Mouse (Mus musculus): Measurements from ENCODE around the gene Jmjd8. TPM values are rescaled to one million over a fixed set of nuclear protein-coding genes. Genes with fewer than 3 reads are reported as not detected.

The Jmjd8 gene
- polyA plus RNA-seq, 1 experiment, result 65.2 TPM

DNA sequence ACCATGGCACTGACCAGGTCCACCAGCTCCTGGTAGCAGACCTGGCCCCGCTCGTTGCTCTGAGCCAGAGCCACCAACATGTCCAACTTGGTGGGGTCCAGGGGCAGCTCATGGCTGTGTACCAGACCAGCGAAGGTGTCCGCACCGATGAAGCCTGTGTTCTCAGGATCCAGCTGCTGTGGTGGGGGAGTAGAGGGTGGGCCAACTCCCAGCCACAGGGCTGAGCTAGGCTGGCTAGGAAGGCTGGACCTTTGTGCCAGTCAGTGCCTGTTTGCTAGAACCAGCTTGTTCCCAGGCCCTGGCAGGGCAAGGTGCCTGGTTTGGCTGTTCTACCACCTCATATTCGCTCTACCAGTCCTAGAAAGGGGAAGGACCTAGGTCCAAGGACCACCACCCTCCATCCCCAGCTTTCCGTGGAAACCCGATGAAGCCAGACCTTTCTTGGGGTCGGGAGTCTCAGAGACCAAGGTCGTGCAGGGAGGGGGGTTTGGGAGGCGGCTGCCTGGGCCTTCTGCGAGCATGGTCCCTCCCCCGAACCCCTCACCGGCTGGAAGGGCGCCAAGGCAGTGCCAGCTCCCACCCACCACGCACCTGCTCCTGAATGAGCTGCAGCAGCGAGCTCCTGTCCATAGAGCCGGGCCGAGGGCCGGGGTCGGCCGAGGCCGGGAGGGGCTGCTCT is 7.9 kb downstream of the Jmjd8 start:
- DNase-seq, result no peak
- Histone ChIP-seq H3K4me3 (replicated peaks; ENCODE audit: extremely low read depth, low read depth, low read length) (peak overlapping the region; percentile 35), H3K4me1 (ENCODE audit: control insufficient read depth, insufficient read depth, low read length) (peaks cover 20% of the 10 kb centered on the region)
- 26% methylated on average over 23 of the region's 23 CpGs for WGBS
- TF ChIP-seq POLR2A (IDR thresholded peaks at IDR 0.05; ENCODE audit: borderline replicate concordance, extremely low read depth, low read depth, low read length) (no peak), CTCF (IDR thresholded peaks at IDR 0.05; ENCODE audit: insufficient read depth, low read length) (no peak)

DNA sequence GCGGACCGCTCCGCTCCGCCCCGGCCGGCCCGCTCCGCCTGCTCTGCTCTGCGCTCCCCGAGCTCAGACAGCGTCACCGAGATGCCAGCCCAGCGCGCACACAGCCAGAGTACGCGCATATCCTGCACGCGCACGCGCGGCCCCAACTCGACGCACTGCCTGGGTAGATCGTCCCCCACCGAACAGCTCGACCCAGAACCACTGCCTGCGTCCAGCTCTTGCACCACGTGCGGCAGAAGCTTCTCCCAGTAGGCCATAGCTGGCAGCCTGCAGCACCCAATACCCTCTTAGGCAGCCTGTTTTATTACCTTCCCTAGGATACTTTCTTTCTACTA is 8.4 kb downstream of the Jmjd8 start, which contains the start of gene Rhbdl1:
Gene Rhbdl1, minus strand, starts transcription at position 220 of the 335 bp plus-strand sequence.
- TF ChIP-seq POLR2A (IDR thresholded peaks at IDR 0.05; ENCODE audit: borderline replicate concordance, extremely low read depth, low read depth, low read length) (peak; percentile 47; the same call in 1 of the 2 replicates), CTCF (IDR thresholded peaks at IDR 0.05; ENCODE audit: insufficient read depth, low read length) (no peak)
- peaks cover 15% of the 10 kb centered on the region for H3K4me1 ChIP-seq (ENCODE audit: control insufficient read depth, insufficient read depth, low read length)
- DNase-seq, result peak; percentile 37
- peak within 1 kb of the TSS; percentile 35 for H3K4me3 ChIP-seq (replicated peaks; ENCODE audit: extremely low read depth, low read depth, low read length)
- WGBS, result 3% methylated on average over 29 of the region's 29 CpGs

DNA sequence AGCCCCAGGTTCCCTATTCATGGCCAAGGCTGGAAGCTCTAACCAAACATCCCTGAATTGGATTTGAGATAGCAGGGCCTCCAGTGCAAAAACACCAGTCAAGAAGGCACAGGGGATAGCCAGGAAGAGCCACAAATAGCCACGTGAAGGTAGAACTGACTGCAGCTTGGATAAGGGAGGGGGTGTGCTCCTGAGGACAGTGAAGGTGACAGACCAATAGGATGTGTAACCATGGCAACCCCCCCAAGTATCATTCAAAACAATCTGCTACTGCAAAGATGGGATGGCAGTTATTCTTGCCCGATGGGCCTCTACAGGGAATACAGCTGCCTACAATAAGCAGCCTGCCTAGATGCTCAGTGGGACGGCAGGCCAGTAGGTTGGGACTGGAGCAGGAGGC is 8.9 kb downstream of the Jmjd8 start:
- 49% methylated on average over 3 of the region's 3 CpGs for WGBS
- peaks cover 14% of the 10 kb centered on the region for H3K4me1 ChIP-seq (ENCODE audit: control insufficient read depth, insufficient read depth, low read length)
- no peak for TF ChIP-seq POLR2A (IDR thresholded peaks at IDR 0.05; ENCODE audit: borderline replicate concordance, extremely low read depth, low read depth, low read length)
- TF ChIP-seq CTCF (IDR thresholded peaks at IDR 0.05; ENCODE audit: insufficient read depth, low read length), result no peak
- DNase-seq, result no peak
- H3K4me3 ChIP-seq (replicated peaks; ENCODE audit: extremely low read depth, low read depth, low read length), result no peak overlapping the region

DNA sequence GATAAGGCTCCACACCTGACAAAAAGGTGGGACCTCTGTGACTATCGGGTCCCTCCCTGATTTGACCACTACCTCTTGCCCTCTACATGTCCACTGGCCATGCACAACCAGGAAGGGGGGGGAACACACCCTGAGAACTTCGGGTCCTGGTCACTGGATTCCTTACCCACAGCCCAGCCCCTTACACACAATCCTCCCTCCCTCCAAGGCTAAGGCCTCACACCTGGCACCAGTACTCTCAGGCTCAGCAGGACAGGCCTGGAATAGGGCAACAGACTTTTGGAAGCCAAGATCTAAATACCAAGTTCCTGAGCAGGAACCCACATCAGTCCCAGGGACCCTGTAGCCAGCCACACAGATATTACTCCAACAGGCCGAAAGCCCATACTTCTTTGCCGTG is 10.2 kb downstream of the Jmjd8 start:
- no peak overlapping the region for H3K4me3 ChIP-seq (replicated peaks; ENCODE audit: extremely low read depth, low read depth, low read length)
- H3K4me1 ChIP-seq (ENCODE audit: control insufficient read depth, insufficient read depth, low read length), result peaks cover 22% of the 10 kb centered on the region
- WGBS, result 84% methylated on average over 4 of the region's 4 CpGs
- no peak for DNase-seq
- TF ChIP-seq POLR2A (IDR thresholded peaks at IDR 0.05; ENCODE audit: borderline replicate concordance, extremely low read depth, low read depth, low read length), result no peak
- TF ChIP-seq CTCF (IDR thresholded peaks at IDR 0.05; ENCODE audit: insufficient read depth, low read length), result no peak

DNA sequence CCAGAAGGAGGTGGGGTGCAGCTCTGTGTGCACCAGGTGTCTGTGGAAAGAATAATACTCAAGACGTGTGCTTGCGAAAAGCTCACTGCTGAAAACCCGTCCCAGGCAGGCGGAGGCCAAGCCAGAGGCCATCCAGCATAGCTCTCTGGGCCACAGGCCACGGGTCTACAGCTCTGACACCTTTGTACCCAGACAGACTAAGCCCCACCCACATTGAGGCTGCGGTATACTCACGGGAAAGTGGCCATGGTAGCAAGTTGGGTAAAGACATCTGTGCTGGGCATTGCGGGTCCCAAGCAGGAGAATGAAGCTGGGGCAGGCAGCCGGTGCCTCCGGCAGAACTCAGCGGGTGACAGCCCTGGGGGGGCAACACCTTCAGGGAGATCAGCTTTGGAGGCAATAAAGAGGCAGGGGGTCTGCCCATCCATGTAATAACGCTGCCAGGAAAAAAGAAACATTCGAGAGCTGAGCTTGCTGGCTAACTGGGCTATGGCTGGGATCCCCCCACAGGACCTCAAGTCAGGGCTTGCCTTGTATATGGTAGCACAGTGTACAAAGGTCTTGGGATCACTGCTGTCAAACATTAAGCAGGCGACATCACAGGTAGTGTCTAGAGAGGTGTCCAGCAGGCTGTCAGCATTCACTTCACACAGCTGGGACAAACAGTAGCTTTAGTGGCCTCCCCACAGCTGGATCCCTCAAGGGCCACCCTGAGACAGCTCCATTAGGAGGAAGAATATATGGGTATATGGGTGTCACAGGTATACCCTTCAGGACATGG is 11.0 kb downstream of the Jmjd8 start:
- H3K4me1 ChIP-seq (ENCODE audit: control insufficient read depth, insufficient read depth, low read length), result peaks cover 17% of the 10 kb centered on the region
- TF ChIP-seq CTCF (IDR thresholded peaks at IDR 0.05; ENCODE audit: insufficient read depth, low read length) (no peak), POLR2A (IDR thresholded peaks at IDR 0.05; ENCODE audit: borderline replicate concordance, extremely low read depth, low read depth, low read length) (no peak)
- 80% methylated on average over 14 of the region's 14 CpGs for WGBS
- no peak for DNase-seq
- H3K4me3 ChIP-seq (replicated peaks; ENCODE audit: extremely low read depth, low read depth, low read length), result no peak overlapping the region

DNA sequence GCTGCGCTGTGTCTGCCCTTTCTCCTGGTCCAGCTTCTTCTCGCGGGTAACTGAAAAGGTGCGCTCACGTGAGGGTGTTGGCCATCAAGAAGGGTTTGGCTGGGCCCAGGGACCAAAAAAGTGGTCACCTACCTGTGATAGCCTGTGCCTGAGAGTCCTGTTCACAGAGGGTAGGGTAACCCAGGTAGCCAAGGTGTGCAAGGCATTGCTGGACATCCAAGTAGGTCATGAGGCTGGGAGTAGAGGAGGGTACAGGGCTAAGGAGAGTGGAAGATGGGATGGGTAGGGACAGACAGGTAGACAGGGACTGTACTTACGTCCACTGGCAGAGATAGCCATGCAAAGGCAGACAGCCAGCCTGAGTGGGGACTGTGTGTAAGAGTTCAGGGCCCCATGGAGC is 11.9 kb downstream of the Jmjd8 start:
- TF ChIP-seq POLR2A (IDR thresholded peaks at IDR 0.05; ENCODE audit: borderline replicate concordance, extremely low read depth, low read depth, low read length) (no peak), CTCF (IDR thresholded peaks at IDR 0.05; ENCODE audit: insufficient read depth, low read length) (no peak)
- Histone ChIP-seq H3K4me3 (replicated peaks; ENCODE audit: extremely low read depth, low read depth, low read length) (no peak overlapping the region), H3K4me1 (ENCODE audit: control insufficient read depth, insufficient read depth, low read length) (peaks cover 18% of the 10 kb centered on the region)
- 95% methylated on average over 6 of the region's 6 CpGs for WGBS
- no peak for DNase-seq

DNA sequence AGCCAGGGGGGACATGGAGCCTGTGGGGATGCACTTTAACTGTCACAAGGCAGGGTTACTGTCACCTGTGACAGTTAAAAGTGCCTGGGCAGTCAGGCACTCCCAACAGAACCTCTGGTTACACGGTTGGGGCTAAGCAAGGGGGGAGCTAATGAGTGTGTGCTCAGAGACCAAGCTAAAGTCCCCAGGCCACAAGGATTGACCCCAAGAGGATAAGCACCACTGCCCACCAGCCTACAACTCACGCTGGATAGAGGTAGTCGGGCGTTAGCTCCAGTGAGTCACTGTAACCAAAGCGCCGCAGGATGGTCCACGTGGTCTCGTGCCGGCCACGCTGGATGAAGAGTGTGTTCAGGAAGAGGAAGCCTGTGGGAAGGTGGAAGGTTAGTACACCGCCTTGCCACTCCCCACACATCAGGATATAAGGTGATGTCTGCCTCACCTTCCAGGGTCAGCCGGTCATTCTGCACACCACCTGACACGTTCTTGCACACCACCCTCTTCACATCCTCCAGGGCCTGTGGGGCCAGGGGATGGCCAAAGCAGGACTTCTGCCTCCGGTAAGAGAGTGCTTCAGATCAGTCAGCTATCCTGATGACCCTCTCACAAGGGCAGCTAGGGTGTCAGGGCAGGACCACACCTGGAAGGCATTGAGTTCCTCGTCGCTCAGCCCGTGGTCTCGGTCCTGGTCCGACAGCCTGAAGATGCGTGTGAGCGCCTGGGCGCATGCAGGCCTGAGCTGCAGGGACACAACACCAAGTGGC is 12.6 kb downstream of the Jmjd8 start, which contains the start of gene Gm20683:
Gene Gm20683, minus strand, starts transcription at position 647 of the 764 bp plus-strand sequence.
- WGBS, result 93% methylated on average over 22 of the region's 22 CpGs
- Histone ChIP-seq H3K4me3 (replicated peaks; ENCODE audit: extremely low read depth, low read depth, low read length) (no peak within 1 kb of the TSS), H3K4me1 (ENCODE audit: control insufficient read depth, insufficient read depth, low read length) (peaks cover 18% of the 10 kb centered on the region)
- no peak for DNase-seq
- no peak for TF ChIP-seq POLR2A (IDR thresholded peaks at IDR 0.05; ENCODE audit: borderline replicate concordance, extremely low read depth, low read depth, low read length)
- TF ChIP-seq CTCF (IDR thresholded peaks at IDR 0.05; ENCODE audit: insufficient read depth, low read length), result no peak

DNA sequence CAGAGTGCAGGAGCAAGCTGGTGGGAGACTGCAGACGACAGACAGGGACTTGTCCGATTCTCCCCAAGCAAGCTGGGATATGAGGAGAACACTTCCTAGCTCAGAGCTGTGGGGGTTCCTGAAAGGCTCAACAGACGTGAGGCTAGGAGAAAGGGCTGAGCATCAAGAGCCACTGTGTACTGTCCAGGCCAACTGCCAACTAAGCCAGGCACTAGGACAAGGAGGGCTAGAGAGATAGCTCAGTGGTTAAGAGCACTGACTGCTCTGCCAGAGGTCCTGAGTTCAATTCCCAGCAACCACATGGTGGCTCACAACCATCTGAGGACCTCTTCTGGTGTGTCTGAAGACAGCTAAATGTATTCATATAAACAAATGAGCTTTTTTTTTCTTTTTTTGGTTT is 13.8 kb downstream of the Jmjd8 start:
- H3K4me1 ChIP-seq (ENCODE audit: control insufficient read depth, insufficient read depth, low read length), result peaks cover 11% of the 10 kb centered on the region
- WGBS, result 78% methylated on average over 3 of the region's 3 CpGs
- no peak for DNase-seq
- no peak overlapping the region for H3K4me3 ChIP-seq (replicated peaks; ENCODE audit: extremely low read depth, low read depth, low read length)
- TF ChIP-seq POLR2A (IDR thresholded peaks at IDR 0.05; ENCODE audit: borderline replicate concordance, extremely low read depth, low read depth, low read length) (no peak), CTCF (IDR thresholded peaks at IDR 0.05; ENCODE audit: insufficient read depth, low read length) (no peak)

DNA sequence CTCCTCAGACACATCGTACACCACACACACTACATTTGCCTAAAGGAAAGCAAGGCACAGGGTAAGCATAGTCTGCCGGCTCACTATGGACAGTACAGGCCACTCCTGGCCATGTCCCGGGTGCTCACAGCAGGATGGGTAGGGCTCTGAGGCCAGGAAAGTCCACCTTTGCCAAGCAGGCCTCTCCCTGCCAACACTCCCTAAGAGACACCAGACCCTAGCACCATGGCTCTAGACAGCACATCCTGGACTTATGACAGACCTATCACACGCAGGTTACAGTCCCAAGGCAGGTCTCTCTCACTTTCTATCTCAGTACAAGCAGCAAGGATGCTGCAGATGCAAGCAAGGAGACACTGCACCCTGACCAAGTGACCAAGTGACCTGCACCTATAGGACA is 14.5 kb downstream of the Jmjd8 start:
- WGBS, result 86% methylated on average over 4 of the region's 4 CpGs
- TF ChIP-seq POLR2A (IDR thresholded peaks at IDR 0.05; ENCODE audit: borderline replicate concordance, extremely low read depth, low read depth, low read length), result no peak
- no peak for TF ChIP-seq CTCF (IDR thresholded peaks at IDR 0.05; ENCODE audit: insufficient read depth, low read length)
- DNase-seq, result no peak
- Histone ChIP-seq H3K4me1 (ENCODE audit: control insufficient read depth, insufficient read depth, low read length) (peaks cover 11% of the 10 kb centered on the region), H3K4me3 (replicated peaks; ENCODE audit: extremely low read depth, low read depth, low read length) (no peak overlapping the region)

Measured in lung, adult 2 months (tissue).